Mouse (Mus musculus) limb, embryonic 11.5 days (tissue): Measurements from ENCODE around the gene Tspan32. TPM values are rescaled to one million over a fixed set of nuclear protein-coding genes. Genes with fewer than 3 reads are reported as not detected.

Experiments used
- ATAC-seq: fragments of 200-750 bp; cut with Nextera tagmentation; 2 replicates; pipeline ENCODE4 v1.8.0; 2017; ENCODE audit warnings: low read depth; ENCODE audit not compliant: insufficient number of reproducible peaks, low FRiP score, low TSS enrichment
- DNase-seq: peaks from one replicate; pipeline ENCODE4 v3.0.0-alpha.2; 2015; ENCODE audit warnings: low spot score
- H3K27ac ChIP-seq: fragments of 300-500 bp; sonication (generic); replicated peaks from 2 replicates; pipeline ENCODE4 v1.5.1; 2014; ENCODE audit warnings: low read depth, mild to moderate bottlenecking, low read length
- H3K27me3 ChIP-seq: fragments of 300-500 bp; sonication (generic); 2 replicates; pipeline ENCODE4 v1.6.1; 2014; ENCODE audit warnings: mild to moderate bottlenecking, low read length, mixed read lengths; ENCODE audit not compliant: control insufficient read depth, insufficient read depth
- H3K36me3 ChIP-seq: fragments of 300-500 bp; sonication (generic); 2 replicates; pipeline ENCODE4 v1.6.1; 2014; ENCODE audit warnings: mild to moderate bottlenecking, low read length, moderate library complexity, mixed read lengths; ENCODE audit not compliant: control insufficient read depth, insufficient read depth
- H3K4me1 ChIP-seq: fragments of 300-500 bp; sonication (generic); 2 replicates; pipeline ENCODE4 v1.6.1; 2014; ENCODE audit warnings: low read length, mixed read lengths; ENCODE audit not compliant: control insufficient read depth, insufficient read depth
- H3K4me2 ChIP-seq: fragments of 300-500 bp; sonication (generic); 2 replicates; pipeline ENCODE4 v1.6.1; 2014; ENCODE audit warnings: low read depth, mild to moderate bottlenecking, moderate library complexity; ENCODE audit not compliant: severe bottlenecking
- H3K4me3 ChIP-seq: fragments of 300-500 bp; sonication (generic); 2 replicates; pipeline ENCODE4 v1.5.1; 2014; ENCODE audit warnings: low read depth, low read length
- H3K9ac ChIP-seq: fragments of 300-500 bp; sonication (generic); 2 replicates; pipeline ENCODE4 v1.6.1; 2014; ENCODE audit warnings: mild to moderate bottlenecking, low read length
- H3K9me3 ChIP-seq: fragments of 300-500 bp; sonication (generic); 2 replicates; pipeline ENCODE4 v1.6.1; 2016; ENCODE audit warnings: low read length; ENCODE audit not compliant: control insufficient read depth
- WGBS: fragments of 180-500 bp; shearing (Covaris S2); extraction: QIAGEN DNeasy Blood & Tissue Kit; methylation state at CpG from one replicate; pipeline ENCODE4 v1.1.7; 2014; 5-methylcytosine and 5-hydroxymethylcytosine counted together
- polyA plus RNA-seq: library from polyadenylated mRNA; unstranded; fragments of >200 nt; fragmentation: Nextera tagmentation; extraction: Ambion mirVana; gene quantifications from 2 replicates; pipeline ENCODE4 v1.2.1, GENCODE M21; 2014

Tspan32 gene
- polyA plus RNA-seq, 1 experiment from 2014 or later, result 4.8 TPM

GRCm38 (mm10) chr7:143059202-143059870 is 54.5 kb downstream of the Tspan32 start:
- H3K4me2 ChIP-seq, result no peak overlapping the region
- WGBS, result 80% methylated on average over 5 of the region's 5 CpGs
- H3K27me3 ChIP-seq, result no peaks in the 10 kb centered on the region
- H3K4me3 ChIP-seq, result no peak overlapping the region
- peaks cover 17% of the 10 kb centered on the region for H3K4me1 ChIP-seq
- DNase-seq (no peak), ATAC-seq (no peak)
- no peaks in the 10 kb centered on the region for H3K9me3 ChIP-seq
- H3K27ac ChIP-seq, result no peak overlapping the region
- H3K9ac ChIP-seq, result no peak overlapping the region
- peaks cover 19% of the 10 kb centered on the region for H3K36me3 ChIP-seq

DNA sequence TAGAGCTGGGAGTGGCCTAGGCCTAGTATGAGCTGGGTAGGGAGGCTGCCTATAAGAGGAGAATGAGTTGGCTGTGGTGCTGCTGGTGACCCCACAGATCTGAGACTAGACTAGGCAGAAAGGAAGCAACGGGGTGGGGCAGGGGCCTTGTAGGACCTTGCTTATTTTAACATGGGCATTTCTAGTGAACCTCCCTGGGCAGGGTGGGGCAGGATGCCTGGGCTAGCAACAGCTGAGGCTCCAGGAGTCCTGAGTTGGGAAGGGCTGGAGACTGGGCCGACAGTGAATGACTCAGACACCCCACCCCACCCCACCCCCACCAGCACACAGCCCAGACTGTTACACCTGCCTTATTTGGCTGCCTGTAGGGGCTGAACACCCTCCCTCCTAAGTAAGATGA is 57.9 kb downstream of the Tspan32 start:
- no peak for ATAC-seq
- peaks cover 38% of the 10 kb centered on the region for H3K36me3 ChIP-seq
- H3K4me3 ChIP-seq, result no peak overlapping the region
- H3K27me3 ChIP-seq, result no peaks in the 10 kb centered on the region
- no peak overlapping the region for H3K9ac ChIP-seq
- peaks cover 2% of the 10 kb centered on the region; the same call in 1 of the 2 replicates for H3K4me1 ChIP-seq
- H3K27ac ChIP-seq, result no peak overlapping the region
- no peak for DNase-seq
- H3K9me3 ChIP-seq, result no peaks in the 10 kb centered on the region
- H3K4me2 ChIP-seq, result no peak overlapping the region
- 72% methylated on average over 2 of the region's 2 CpGs for WGBS

DNA sequence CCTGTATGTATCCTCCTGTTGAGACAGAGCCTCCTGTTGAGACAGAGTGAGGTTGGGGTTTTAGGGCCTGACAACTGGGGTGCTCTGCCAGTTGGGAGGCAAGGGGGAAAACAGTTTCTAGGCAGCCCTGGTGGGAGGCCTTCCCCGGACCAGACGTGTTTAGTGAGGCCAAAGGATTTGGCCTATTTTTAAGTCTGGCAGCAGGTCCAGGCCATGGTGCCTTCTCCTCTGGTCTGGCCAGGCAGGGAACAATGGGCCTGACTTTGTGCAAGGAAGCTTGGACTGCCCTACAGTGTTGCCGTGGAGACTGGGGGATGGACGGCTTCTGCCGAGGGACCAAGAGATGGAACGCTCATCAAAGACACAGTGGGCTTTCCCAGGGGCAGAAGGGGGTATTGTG is 59.4 kb downstream of the Tspan32 start:
- no peak overlapping the region for H3K27ac ChIP-seq
- no peak overlapping the region for H3K4me2 ChIP-seq
- ATAC-seq (no peak), DNase-seq (no peak)
- WGBS, result 92% methylated on average over 6 of the region's 6 CpGs
- H3K4me1 ChIP-seq, result peaks cover 9% of the 10 kb centered on the region
- H3K9me3 ChIP-seq, result no peaks in the 10 kb centered on the region
- H3K4me3 ChIP-seq, result no peak overlapping the region
- no peak overlapping the region for H3K9ac ChIP-seq
- H3K27me3 ChIP-seq, result no peaks in the 10 kb centered on the region
- H3K36me3 ChIP-seq, result peaks cover 38% of the 10 kb centered on the region

GRCm38 (mm10) chr7:143065692-143066091 is 60.8 kb downstream of the Tspan32 start:
- ATAC-seq (no peak), DNase-seq (no peak)
- peaks cover 16% of the 10 kb centered on the region for H3K4me1 ChIP-seq
- WGBS, result 93% methylated on average over 2 of the region's 2 CpGs
- H3K4me3 ChIP-seq, result no peak overlapping the region
- H3K27ac ChIP-seq, result no peak overlapping the region
- H3K9me3 ChIP-seq, result no peaks in the 10 kb centered on the region
- H3K4me2 ChIP-seq, result no peak overlapping the region
- H3K27me3 ChIP-seq, result no peaks in the 10 kb centered on the region
- H3K36me3 ChIP-seq, result peaks cover 32% of the 10 kb centered on the region
- H3K9ac ChIP-seq, result no peak overlapping the region

- peaks cover 34% of the 10 kb centered on the region for H3K36me3 ChIP-seq
- ATAC-seq (no peak), DNase-seq (no peak)
- H3K4me1 ChIP-seq, result peaks cover 17% of the 10 kb centered on the region
- no peak overlapping the region for H3K4me2 ChIP-seq
- no peaks in the 10 kb centered on the region for H3K9me3 ChIP-seq
- no peak overlapping the region for H3K4me3 ChIP-seq
- WGBS, result 71% methylated on average over 2 of the region's 2 CpGs
- H3K27me3 ChIP-seq, result no peaks in the 10 kb centered on the region
- H3K9ac ChIP-seq, result no peak overlapping the region
- H3K27ac ChIP-seq, result no peak overlapping the region
These were observed 62.6 kb downstream of the Tspan32 start for GRCm38 (mm10) chr7:143067469-143067868.

- Histone ChIP-seq H3K27ac (no peak overlapping the region), H3K4me3 (no peak overlapping the region), H3K9ac (no peak overlapping the region), H3K9me3 (no peaks in the 10 kb centered on the region), H3K36me3 (peaks cover 34% of the 10 kb centered on the region), H3K4me2 (no peak overlapping the region; the same call in 1 of the 2 replicates), H3K27me3 (no peaks in the 10 kb centered on the region), H3K4me1 (peaks cover 17% of the 10 kb centered on the region)
- DNase-seq, result no peak
- no peak for ATAC-seq
- WGBS, result 91% methylated on average over 3 of the region's 3 CpGs
These were observed 63.1 kb downstream of the Tspan32 start for GRCm38 (mm10) chr7:143067897-143068296.

GRCm38 (mm10) chr7:143068316-143068881 is 63.6 kb downstream of the Tspan32 start:
- WGBS, result 49% methylated on average over 13 of the region's 13 CpGs
- Histone ChIP-seq H3K9ac (peak overlapping the region; percentile 55), H3K27me3 (no peaks in the 10 kb centered on the region), H3K4me2 (peak overlapping the region; percentile 61), H3K9me3 (no peaks in the 10 kb centered on the region), H3K4me3 (peak overlapping the region; percentile 91), H3K27ac (peak overlapping the region; percentile 91), H3K4me1 (peaks cover 17% of the 10 kb centered on the region), H3K36me3 (peaks cover 29% of the 10 kb centered on the region)
- DNase-seq (peak; percentile 51), ATAC-seq (no peak; the same call in 1 of the 2 replicates)

DNA sequence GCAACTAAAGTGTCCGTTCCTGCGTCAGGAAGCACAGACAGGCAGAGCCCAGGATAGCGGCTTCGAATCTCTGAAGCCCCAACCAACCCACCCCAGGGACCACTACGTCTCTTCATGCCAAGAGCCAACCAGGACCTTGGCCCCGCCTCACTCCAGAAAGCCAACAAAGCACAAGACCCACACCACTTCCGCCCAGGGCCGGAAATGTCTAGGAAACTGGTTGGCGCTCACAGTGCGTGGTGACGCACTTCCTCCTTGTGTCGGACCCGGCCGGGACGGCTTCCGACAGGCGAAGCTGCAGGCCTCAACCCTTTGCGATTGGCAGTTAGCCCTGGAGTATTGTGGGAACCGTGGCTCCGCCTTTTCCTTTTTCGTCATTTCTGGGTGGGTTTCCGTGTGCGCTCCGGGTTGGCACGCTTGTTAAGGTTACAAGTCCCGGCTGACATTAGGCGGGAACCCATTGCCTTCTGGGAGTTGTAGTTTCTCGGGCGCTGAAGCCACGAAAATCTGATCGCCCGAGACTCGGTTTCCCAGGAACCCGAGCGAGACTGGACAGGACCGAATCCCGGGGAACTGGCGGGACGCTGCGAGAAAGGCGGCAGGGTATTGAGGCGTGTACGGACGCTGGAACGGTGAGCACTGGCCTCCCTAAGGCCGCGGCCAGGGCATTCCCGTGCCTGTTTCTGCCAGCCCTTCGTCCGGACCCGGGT is 64.2 kb downstream of the Tspan32 start, which contains the start of gene Tssc4:
Gene Tssc4, plus strand, starts transcription at position 368 of the 710 bp plus-strand sequence.
- peak within 1 kb of the TSS; percentile 95 for H3K9ac ChIP-seq
- H3K4me3 ChIP-seq, result peak within 1 kb of the TSS; percentile 91
- H3K27me3 ChIP-seq, result no peaks in the 10 kb centered on the region
- H3K36me3 ChIP-seq, result peaks cover 24% of the 10 kb centered on the region
- WGBS, result under 1% methylated on average over 51 of the region's 51 CpGs
- H3K4me1 ChIP-seq, result peaks cover 17% of the 10 kb centered on the region
- peak within 1 kb of the TSS; percentile 99 for H3K4me2 ChIP-seq
- ATAC-seq, result peak; percentile 98
- no peaks in the 10 kb centered on the region for H3K9me3 ChIP-seq
- peak; percentile 98 for DNase-seq
- peak within 1 kb of the TSS; percentile 91 for H3K27ac ChIP-seq
